Mouse (Mus musculus): ENCODE data around the gene Hoxd4.

DNA sequence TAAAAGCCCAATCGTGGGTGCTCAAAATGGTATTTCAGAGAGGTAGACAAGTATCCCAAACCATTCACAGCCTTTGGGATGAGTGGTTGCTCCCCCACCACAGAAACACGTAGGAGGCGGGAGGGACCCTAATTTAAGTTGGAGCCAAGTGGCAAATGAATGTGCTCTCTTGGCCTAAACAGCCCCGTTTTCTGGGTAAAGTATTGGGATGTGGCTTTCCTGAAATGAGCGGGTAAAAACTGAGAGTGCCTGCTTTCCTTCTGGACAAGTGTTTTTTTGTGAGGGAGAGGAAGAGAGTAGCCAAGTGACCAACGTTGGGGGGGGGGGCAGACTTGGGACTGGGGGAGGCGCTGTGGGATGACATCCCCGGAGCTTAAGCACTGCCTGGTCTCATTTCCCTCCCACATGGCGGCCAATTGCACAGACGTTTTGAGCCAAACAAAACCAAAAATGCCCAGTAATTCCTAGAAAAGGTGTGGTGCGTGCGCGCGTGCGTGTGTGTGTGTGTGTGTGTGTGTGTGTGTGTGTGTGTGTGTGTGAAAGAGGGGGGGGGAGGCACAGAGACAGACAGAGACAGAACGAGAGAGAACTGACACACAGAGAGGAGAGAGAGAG is 693 bp upstream of the Hoxd4 start:
- no peak for TF ChIP-seq POLR2A (IDR thresholded peaks at IDR 0.05; ENCODE audit: insufficient read depth, low read depth, low read length)
- TF ChIP-seq CTCF (IDR thresholded peaks at IDR 0.05): no peak
- TF ChIP-seq EP300 (IDR thresholded peaks at IDR 0.05; ENCODE audit: insufficient read depth, low read depth, low read length): no peak

All from heart, adult 2 months (tissue).